Mouse (Mus musculus) forelimb bud, embryonic 11.5 days (tissue): ENCODE measurements around the gene Exosc8.

Experiments
- DNase-seq: peaks from one replicate; pipeline ENCODE4 v3.0.0-alpha.2; 2012; ENCODE audit warnings: low read depth, low spot score

The Exosc8 gene

GRCm38 (mm10) chr3:54681310-54682204 lies 53.6 kb downstream of the Exosc8 start:
- no peak for DNase-seq
